Mouse (Mus musculus) lung, embryonic 16.5 days (tissue): ENCODE measurements around the gene Rps18. TPM values are rescaled to one million over a fixed set of nuclear protein-coding genes. Genes with fewer than 3 reads are reported as not detected.
A peak's percentile ranks its signal among the peaks of the same experiment; 100 is the strongest.

Experiments used
- ATAC-seq: fragments of 200-750 bp; cut with Nextera tagmentation; 2 replicates; pipeline ENCODE4 v1.8.0; 2017; ENCODE audit warnings: low read depth, mild to moderate bottlenecking, moderate library complexity
- H3K27ac ChIP-seq: fragments of 300-500 bp; sonication (generic); 2 replicates; pipeline ENCODE4 v1.5.1; 2014; ENCODE audit warnings: mild to moderate bottlenecking, control low read depth, low read length
- H3K27me3 ChIP-seq: fragments of 300-500 bp; sonication (generic); 2 replicates; pipeline ENCODE4 v1.6.1; 2014; ENCODE audit warnings: low read depth, low read length, mixed read lengths; ENCODE audit not compliant: control insufficient read depth, insufficient read depth
- H3K36me3 ChIP-seq: fragments of 300-500 bp; sonication (generic); 2 replicates; pipeline ENCODE4 v1.6.1; 2014; ENCODE audit warnings: low read length; ENCODE audit not compliant: control insufficient read depth, insufficient read depth
- H3K4me1 ChIP-seq: fragments of 300-500 bp; sonication (generic); replicated peaks from 2 replicates; pipeline ENCODE4 v1.6.1; 2014; ENCODE audit warnings: low read length, mixed read lengths; ENCODE audit not compliant: control insufficient read depth, insufficient read depth
- H3K4me2 ChIP-seq: fragments of 300-500 bp; sonication (generic); 2 replicates; pipeline ENCODE4 v1.6.1; 2014; ENCODE audit warnings: low read depth, low read length, control low read depth
- H3K4me3 ChIP-seq: fragments of 300-500 bp; sonication (generic); 2 replicates; pipeline ENCODE4 v1.5.1; 2014; ENCODE audit warnings: mild to moderate bottlenecking, low read length, control low read depth
- H3K9ac ChIP-seq: fragments of 300-500 bp; sonication (generic); 2 replicates; pipeline ENCODE4 v1.6.1; 2014; ENCODE audit warnings: low read length, control low read depth
- H3K9me3 ChIP-seq: fragments of 300-500 bp; sonication (generic); 2 replicates; pipeline ENCODE4 v1.6.1; 2016; ENCODE audit warnings: low read length; ENCODE audit not compliant: control insufficient read depth
- WGBS: fragments of 180-500 bp; shearing (Covaris S2); extraction: QIAGEN DNeasy Blood & Tissue Kit; methylation state at CpG from one replicate; pipeline ENCODE4 v1.1.7; 2014; 5-methylcytosine and 5-hydroxymethylcytosine counted together
- polyA plus RNA-seq: library from polyadenylated mRNA; unstranded; fragments of >200 nt; fragmentation: Nextera tagmentation; extraction: Ambion mirVana; gene quantifications from 2 replicates; pipeline ENCODE4 v1.2.1, GENCODE M21; 2015

Gene Rps18
- polyA plus RNA-seq, 1 experiment from 2014 or later, result 1,739 TPM

DNA sequence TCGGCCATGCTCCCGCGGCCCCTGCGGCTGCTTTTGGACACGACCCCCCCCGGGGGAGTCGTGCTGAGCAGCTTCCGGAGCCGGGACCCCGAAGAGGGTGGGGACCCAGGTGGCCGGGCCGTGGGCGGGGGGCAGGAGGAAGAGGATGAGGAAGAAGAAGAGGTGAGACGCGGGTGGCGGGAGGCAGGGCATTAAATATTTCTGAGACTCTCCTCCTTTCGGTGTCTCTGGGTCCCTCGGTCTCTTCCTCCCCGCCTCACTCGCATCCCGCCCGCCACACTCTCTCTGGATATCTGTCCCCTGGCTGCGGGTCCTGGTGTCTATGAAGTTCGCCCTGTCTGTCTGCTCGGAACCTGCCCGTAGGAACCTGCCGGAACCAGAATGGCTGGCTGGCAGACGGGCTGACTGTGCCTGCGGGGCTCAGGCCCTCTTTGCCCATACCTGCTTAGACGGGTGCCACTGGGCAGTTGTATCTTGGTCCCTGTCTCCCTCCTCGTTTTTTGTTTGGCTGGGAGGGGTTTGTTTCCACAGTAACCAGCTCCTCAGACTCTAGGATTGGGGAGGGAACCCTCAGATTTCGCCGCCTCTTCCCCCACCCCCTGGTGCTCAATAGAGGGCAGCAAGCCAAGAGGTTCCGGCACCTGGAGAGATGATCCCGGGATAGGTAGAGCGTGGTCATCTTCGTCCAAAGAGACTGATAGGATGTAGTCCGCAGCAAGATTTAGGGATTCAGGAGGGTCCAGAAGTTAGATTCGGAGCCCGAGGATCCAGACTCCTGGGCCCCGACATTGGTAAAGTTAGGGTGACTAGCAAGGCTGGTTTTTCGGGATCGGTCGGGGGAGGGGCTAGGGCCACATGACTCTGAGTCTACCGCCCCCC is 25.3 kb downstream of the Rps18 start:
- H3K27ac ChIP-seq, result peak overlapping the region; percentile 99
- no peaks in the 10 kb centered on the region for H3K9me3 ChIP-seq
- peaks cover 22% of the 10 kb centered on the region for H3K4me1 ChIP-seq
- peak overlapping the region; percentile 94 for H3K4me2 ChIP-seq
- H3K27me3 ChIP-seq, result no peaks in the 10 kb centered on the region
- ATAC-seq, result peak; percentile 16
- H3K4me3 ChIP-seq, result peak overlapping the region; percentile 82
- H3K9ac ChIP-seq, result peak overlapping the region; percentile 91
- under 1% methylated on average over 38 of the region's 45 CpGs for WGBS
- peaks cover 10% of the 10 kb centered on the region for H3K36me3 ChIP-seq

DNA sequence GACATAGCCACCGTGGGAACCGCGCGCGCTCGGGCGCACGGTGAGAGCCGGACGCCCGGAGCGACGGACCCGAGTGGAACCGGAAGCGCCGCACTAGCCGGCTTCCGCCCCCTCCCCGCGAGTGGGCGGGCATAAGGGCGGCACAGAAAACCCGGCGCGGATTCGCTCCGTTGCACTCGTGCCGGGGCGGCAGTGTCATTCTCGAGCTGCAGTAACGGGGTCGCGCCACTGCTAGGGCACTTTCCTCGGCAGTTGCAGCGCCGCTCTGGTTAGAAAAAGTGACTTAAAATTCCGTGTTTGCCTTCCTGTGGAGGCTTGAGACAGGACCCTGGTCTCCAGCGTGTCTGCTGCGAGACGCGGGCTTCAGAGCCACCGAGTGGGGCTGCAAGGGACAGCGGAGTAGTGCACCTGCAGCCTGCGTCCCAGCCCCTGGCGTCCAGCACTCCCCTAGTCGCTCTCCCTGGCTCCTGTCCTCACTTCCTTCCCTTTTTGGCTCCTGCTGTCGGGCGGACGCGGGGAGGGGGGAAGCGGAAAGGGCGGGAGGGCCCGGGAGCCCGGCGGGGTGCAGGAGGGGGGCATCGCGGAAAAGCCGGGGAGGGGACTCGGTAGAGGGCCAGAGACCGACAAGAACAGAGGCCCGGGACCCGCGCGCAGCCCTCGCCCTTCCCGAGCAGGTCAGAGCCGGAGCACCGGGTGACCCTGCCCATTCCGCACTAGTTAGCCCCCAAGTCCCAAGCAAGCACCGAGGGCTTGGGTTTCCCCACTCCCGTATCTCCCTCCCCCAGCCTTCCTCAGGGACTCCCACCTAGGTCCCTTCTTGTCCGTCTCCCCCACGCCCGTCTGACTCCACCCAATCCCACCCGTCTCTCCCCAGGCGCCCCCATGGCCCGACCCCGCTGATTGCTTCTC is 26.2 kb downstream of the Rps18 start, which contains the start of gene Rgl2:
TSS of gene Rgl2 (plus strand) at position 173 of the 909 bp plus-strand sequence.
- WGBS, result under 1% methylated on average over 70 of the region's 80 CpGs

DNA sequence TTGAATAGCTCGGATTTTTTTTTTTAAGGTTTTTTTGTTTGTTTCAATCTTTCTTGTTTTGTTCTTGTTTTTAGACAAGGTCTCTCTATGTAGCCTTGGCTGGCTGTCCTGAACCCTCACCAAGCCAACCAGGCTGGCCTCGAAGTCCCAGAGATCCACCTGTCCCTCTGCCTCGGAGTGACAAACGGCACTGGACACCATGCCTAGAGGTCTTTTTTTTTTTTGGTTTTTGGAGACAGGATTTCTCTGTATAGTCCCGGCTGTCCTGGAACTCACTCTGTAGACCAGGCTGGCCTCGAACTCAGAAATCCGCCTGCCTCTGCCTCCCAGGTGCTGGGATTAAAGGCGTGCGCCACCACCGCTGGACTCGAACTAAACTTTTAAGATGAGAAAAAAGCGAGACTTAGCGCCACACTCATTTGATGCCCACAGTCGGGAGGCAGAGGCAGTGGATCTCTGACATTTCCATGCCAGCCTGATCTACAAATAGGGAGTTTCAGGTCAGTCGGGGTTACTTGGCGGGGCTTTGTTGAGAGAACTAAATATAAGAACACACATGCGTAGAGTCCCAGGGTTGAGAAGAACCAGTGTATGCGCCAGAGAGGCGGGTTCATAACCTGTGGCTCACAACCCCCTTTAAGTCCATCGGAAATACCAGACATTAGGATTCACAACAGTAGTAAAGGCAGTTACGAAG is 27.4 kb downstream of the Rps18 start:
- Histone ChIP-seq H3K36me3 (peaks cover 8% of the 10 kb centered on the region), H3K9ac (peak overlapping the region; percentile 91), H3K27me3 (no peaks in the 10 kb centered on the region), H3K4me2 (peak overlapping the region; percentile 94), H3K4me3 (peak overlapping the region; percentile 82), H3K27ac (no peak overlapping the region), H3K9me3 (no peaks in the 10 kb centered on the region), H3K4me1 (peaks cover 22% of the 10 kb centered on the region)
- ATAC-seq, result no peak
- 57% methylated on average over 21 of the region's 21 CpGs for WGBS

More for the DNA sequence above, 26.2 kb downstream of the Rps18 start, which contains the start of gene Rgl2:
- peak within 1 kb of the TSS; percentile 99 for H3K27ac ChIP-seq
- no peaks in the 10 kb centered on the region for H3K27me3 ChIP-seq
- H3K4me3 ChIP-seq, result peak within 1 kb of the TSS; percentile 82
- H3K4me2 ChIP-seq, result peak within 1 kb of the TSS; percentile 94
- ATAC-seq, result peak; percentile 87
- H3K9me3 ChIP-seq, result no peaks in the 10 kb centered on the region
- peaks cover 22% of the 10 kb centered on the region for H3K4me1 ChIP-seq
- H3K9ac ChIP-seq, result peak within 1 kb of the TSS; percentile 91
- peaks cover 8% of the 10 kb centered on the region for H3K36me3 ChIP-seq

DNA sequence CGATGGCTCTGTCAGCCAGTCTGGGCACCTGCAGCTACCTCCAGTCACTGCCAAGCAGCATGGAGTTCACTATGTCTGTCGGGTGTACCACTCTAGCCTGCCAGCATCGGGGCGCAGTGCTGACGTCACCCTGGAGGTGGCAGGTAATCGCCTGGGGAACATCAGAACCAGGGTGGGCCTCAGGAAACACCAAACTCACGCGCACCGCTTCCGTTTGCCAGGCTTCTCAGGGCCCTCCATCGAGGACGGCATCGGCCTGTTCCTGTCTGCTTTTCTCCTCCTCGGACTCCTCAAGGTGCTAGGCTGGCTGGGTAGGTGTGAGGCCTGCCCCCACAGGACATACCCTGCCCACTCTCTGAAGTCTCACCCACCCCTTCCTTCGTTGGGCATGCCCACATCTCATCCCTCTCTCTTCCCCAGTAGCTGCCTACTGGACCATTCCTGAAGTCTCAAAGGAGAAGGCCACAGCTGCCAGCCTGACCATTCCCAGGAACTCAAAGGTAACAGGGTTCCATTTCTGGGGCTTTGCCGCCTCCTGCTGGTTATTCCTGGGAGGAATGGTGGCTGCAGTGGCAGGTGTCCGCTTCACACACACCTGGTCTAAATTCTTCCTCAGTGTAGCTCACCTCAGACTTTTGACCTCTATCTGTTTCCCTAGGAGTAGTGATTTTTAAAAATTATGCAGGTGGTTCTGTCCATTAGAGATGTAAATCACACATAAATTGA is 29.4 kb downstream of the Rps18 start:
- WGBS, result 69% methylated on average over 17 of the region's 17 CpGs
- H3K36me3 ChIP-seq, result peaks cover 5% of the 10 kb centered on the region
- H3K27ac ChIP-seq, result no peak overlapping the region
- H3K4me2 ChIP-seq, result no peak overlapping the region
- H3K9me3 ChIP-seq, result no peaks in the 10 kb centered on the region
- H3K4me1 ChIP-seq, result peaks cover 20% of the 10 kb centered on the region
- H3K9ac ChIP-seq, result no peak overlapping the region
- H3K27me3 ChIP-seq, result no peaks in the 10 kb centered on the region
- no peak for ATAC-seq
- H3K4me3 ChIP-seq, result no peak overlapping the region

DNA sequence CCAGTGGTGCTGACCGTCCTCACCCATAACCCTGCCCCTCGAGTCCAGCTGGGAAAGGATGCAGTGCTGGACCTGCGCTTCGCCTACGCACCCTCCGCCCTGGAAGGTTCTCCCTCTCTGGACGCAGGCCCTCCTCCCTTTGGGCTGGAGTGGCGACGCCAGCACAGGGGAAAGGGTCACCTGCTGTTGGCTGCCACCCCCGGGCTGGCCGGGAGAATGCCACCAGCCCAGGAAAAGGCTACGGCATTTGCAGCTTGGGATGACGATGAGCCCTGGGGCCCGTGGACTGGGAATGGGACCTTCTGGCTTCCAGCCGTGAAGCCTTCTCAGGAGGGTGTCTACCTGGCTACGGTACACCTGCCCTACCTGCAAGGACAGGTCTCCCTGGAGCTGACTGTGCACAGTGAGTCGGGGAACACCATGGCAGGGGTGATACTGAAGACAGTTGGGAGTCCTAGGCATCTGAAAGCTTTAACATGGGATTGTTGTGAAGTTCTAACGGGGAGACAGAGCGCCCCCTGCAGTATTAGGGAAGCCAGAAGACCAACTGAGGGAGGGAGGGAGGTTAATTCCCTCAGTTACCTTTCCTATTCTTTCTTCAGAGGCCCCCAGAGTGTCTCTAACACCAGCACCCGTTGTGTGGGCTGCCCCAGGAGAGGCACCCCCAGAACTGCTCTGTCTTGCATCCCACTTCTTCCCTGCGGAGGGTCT is 30.2 kb downstream of the Rps18 start:
- no peak overlapping the region for H3K4me2 ChIP-seq
- ATAC-seq, result no peak
- no peak overlapping the region for H3K4me3 ChIP-seq
- H3K36me3 ChIP-seq, result peaks cover 5% of the 10 kb centered on the region
- H3K27ac ChIP-seq, result no peak overlapping the region
- WGBS, result 78% methylated on average over 21 of the region's 21 CpGs
- H3K9ac ChIP-seq, result no peak overlapping the region
- H3K9me3 ChIP-seq, result no peaks in the 10 kb centered on the region
- H3K27me3 ChIP-seq, result no peaks in the 10 kb centered on the region
- H3K4me1 ChIP-seq, result peaks cover 12% of the 10 kb centered on the region

DNA sequence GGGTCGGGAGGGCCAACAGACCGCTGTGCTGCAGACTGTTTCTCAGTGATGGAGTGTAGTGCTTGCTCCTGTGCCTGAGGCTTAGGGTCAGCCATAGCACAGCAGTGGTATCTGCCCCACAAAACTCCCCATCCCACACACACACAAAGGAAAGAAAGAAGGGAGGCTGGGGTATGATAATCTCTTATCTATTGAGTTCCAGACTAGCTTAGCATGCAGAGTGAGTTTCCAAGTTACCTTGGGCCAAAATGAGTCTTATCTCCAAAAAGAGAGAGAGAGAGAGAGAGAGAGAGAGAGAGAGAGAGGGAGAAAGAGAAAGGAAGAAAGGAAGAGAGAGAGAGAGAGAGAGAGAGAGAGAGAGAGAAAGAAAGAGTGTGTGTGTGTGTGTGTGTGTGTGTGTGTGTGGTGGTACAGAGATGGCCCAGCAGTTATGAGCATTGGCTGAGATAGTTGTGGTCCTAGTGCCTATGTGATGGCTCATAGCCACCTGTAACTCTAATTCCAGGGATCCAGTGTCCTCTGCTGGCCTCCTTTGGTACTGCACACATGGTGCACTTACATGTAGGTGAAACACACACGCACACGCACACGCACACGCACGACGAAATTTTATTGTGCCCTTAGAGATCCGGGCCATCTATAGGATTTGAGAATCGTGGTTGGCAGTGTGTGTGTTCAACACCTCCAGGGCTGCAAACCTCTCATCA is 31.1 kb downstream of the Rps18 start:
- Histone ChIP-seq H3K27ac (no peak overlapping the region), H3K4me3 (no peak overlapping the region), H3K9me3 (no peaks in the 10 kb centered on the region), H3K4me1 (peaks cover 11% of the 10 kb centered on the region), H3K4me2 (no peak overlapping the region), H3K36me3 (peaks cover 5% of the 10 kb centered on the region), H3K9ac (no peak overlapping the region), H3K27me3 (no peaks in the 10 kb centered on the region)
- ATAC-seq, result no peak
- 78% methylated on average over 10 of the region's 10 CpGs for WGBS

DNA sequence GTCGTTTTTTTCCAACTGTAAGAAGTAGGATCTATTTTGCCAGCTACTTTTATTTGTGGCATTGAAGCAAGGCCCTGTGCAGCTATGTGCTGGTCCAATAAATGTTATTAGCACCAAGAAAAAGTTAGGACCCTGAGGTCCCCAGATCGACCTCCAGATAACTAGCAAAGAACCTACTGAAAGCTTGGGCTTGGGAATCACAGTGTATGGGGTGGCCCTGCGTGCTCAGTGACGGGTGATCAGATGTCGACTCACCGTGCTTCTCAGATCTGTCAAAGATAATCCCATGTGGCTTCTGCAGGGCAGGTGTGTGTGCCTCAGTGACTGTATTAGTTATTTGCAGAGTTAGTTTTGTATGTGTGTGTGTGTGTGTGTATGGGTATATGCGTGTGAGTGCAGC is 34.4 kb downstream of the Rps18 start:
- H3K4me1 ChIP-seq, result peaks cover 15% of the 10 kb centered on the region
- no peak overlapping the region for H3K9ac ChIP-seq
- H3K27ac ChIP-seq, result no peak overlapping the region
- H3K4me3 ChIP-seq, result no peak overlapping the region
- H3K4me2 ChIP-seq, result no peak overlapping the region
- H3K9me3 ChIP-seq, result no peaks in the 10 kb centered on the region
- H3K36me3 ChIP-seq, result peaks cover 13% of the 10 kb centered on the region
- no peak for ATAC-seq
- no peaks in the 10 kb centered on the region for H3K27me3 ChIP-seq
- WGBS, result 83% methylated on average over 7 of the region's 7 CpGs
